Mouse (Mus musculus) ES-Bruce4 (cell line): ENCODE data around the gene Eno4. TPM values are rescaled to one million over a fixed set of nuclear protein-coding genes. Genes with fewer than 3 reads are reported as not detected.

Source experiments
- H3K27ac ChIP-seq: 2 replicates; pipeline ENCODE4 v1.5.1; 2012; ENCODE audit warnings: low read length, inconsistent platforms; ENCODE audit not compliant: insufficient read depth
- H3K27me3 ChIP-seq: 2 replicates; pipeline ENCODE4 v1.6.1; 2012; ENCODE audit warnings: mild to moderate bottlenecking, low read length, inconsistent platforms; ENCODE audit not compliant: control insufficient read depth, poor library complexity, insufficient read depth, severe bottlenecking
- H3K36me3 ChIP-seq: 2 replicates; pipeline ENCODE4 v1.6.1; 2012; ENCODE audit warnings: inconsistent platforms, mild to moderate bottlenecking, low read length, moderate library complexity; ENCODE audit not compliant: control insufficient read depth, poor library complexity, insufficient read depth, severe bottlenecking
- H3K4me1 ChIP-seq: one replicate; pipeline ENCODE4 v1.8.1; 2011; ENCODE audit warnings: low read length; ENCODE audit not compliant: control insufficient read depth, insufficient read depth
- H3K4me3 ChIP-seq: 2 replicates; pipeline ENCODE4 v1.5.1; 2011; ENCODE audit warnings: low read depth, mild to moderate bottlenecking, low read length
- H3K9ac ChIP-seq: 2 replicates; pipeline ENCODE4 v1.6.1; 2012; ENCODE audit warnings: low read depth, mild to moderate bottlenecking, inconsistent platforms; ENCODE audit not compliant: poor library complexity, severe bottlenecking
- H3K9me3 ChIP-seq: replicated peaks from 2 replicates; pipeline ENCODE4 v1.6.1; 2012; ENCODE audit warnings: mild to moderate bottlenecking, low read length, inconsistent platforms; ENCODE audit not compliant: control insufficient read depth, poor library complexity, insufficient read depth, severe bottlenecking
- CTCF ChIP-seq: IDR thresholded peaks from one replicate; pipeline ENCODE4 v1.8.1; 2011; ENCODE audit warnings: low read depth, low read length
- EP300 ChIP-seq: IDR thresholded peaks from 2 replicates; pipeline ENCODE4 v1.6.1; 2011; ENCODE audit warnings: low read depth, low read length; ENCODE audit not compliant: insufficient read depth
- POLR2A ChIP-seq: IDR thresholded peaks from one replicate; pipeline ENCODE4 v1.8.1; 2011; ENCODE audit warnings: low read length; ENCODE audit not compliant: insufficient read depth
- polyA plus RNA-seq: library from polyadenylated mRNA; stranded (reverse); fragments of >200 nt; gene quantifications from 2 replicates; pipeline ENCODE4 v1.2.4, GENCODE M21; 2011; ENCODE audit warnings: low read depth; ENCODE audit not compliant: missing spikeins, insufficient read depth, insufficient read length

Eno4 gene
- polyA plus RNA-seq, 1 experiment: 1.1 TPM

- Histone ChIP-seq H3K9ac (no peak overlapping the region), H3K27ac (no peak overlapping the region), H3K36me3 (no peaks in the 10 kb centered on the region), H3K27me3 (no peaks in the 10 kb centered on the region), H3K9me3 (no peaks in the 10 kb centered on the region), H3K4me1 (no peaks in the 10 kb centered on the region), H3K4me3 (no peak overlapping the region)
- no peak for TF ChIP-seq EP300
Measured at GRCm38 (mm10) chr19:58963011-58963410, 19.8 kb downstream of the Eno4 start.

DNA sequence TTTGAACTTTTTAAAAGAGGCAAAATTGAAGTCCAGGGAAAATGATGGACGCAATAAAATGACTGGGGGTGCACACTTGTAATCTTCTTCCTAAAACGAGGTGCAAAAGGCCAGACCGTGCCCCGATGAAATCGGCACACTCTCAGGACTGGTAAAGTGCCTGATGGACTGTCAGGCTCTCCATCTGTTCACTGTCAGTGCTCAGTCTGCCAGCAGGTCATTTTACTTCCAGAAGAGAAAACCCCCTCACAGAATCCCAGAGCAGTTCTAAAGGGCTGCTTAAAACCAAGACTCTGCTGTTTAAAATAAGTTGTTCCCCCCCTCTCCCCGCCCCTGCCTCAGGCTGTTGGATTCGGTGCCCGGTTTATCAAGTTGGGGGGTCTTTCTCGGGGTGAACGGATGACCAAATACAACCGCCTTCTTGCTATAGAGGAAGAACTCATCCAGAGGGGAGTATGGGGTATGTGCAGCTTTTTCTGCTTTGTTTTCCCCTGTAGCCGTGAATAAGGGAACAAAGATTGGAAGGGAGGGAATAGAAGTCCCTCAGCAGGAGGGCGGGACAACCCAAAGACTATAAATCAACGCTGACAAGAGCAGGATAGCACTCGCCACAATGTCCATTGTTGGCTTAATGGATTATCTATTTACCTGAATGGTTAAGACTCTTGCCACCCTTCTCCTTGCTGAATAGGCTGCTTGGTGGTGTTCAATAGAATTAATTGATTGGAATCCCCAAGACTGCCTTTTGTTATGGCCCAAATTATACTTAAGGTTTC lies 25.7 kb downstream of the Eno4 start:
- Histone ChIP-seq H3K36me3 (no peaks in the 10 kb centered on the region), H3K4me1 (no peaks in the 10 kb centered on the region), H3K9me3 (no peaks in the 10 kb centered on the region), H3K27ac (no peak overlapping the region), H3K27me3 (no peaks in the 10 kb centered on the region), H3K4me3 (no peak overlapping the region), H3K9ac (no peak overlapping the region)
- no peak for TF ChIP-seq EP300
- TF ChIP-seq CTCF: no peak
- no peak for TF ChIP-seq POLR2A

GRCm38 (mm10) chr19:58970826-58971225 lies 27.6 kb downstream of the Eno4 start:
- no peak overlapping the region for H3K9ac ChIP-seq
- H3K4me1 ChIP-seq: no peaks in the 10 kb centered on the region
- H3K36me3 ChIP-seq: no peaks in the 10 kb centered on the region
- TF ChIP-seq CTCF (no peak), POLR2A (no peak), EP300 (no peak)
- no peak overlapping the region for H3K27ac ChIP-seq
- no peaks in the 10 kb centered on the region for H3K9me3 ChIP-seq
- no peak overlapping the region for H3K4me3 ChIP-seq
- H3K27me3 ChIP-seq: no peaks in the 10 kb centered on the region

DNA sequence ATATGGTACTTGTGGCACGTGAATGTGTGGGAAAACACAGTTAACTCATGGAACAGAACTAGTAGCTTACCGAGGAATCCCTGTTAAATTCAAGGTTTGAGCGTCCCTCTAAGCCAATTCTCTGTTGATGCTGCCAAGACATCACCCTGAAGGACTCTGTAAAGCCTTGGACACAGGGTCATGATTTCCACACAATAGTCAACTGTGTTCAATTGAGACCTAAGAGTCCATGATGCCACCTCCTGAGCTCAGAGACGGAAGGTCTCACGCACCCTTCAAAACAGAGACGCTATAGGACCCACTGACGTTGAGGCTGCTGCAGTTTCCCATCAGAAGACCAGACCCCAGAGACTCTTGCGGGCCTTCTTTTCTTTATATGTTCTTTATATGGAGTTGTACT lies 30.9 kb downstream of the Eno4 start:
- Histone ChIP-seq H3K9ac (no peak overlapping the region), H3K27me3 (no peaks in the 10 kb centered on the region), H3K4me3 (no peak overlapping the region), H3K9me3 (no peaks in the 10 kb centered on the region), H3K4me1 (peaks cover 2% of the 10 kb centered on the region), H3K36me3 (no peaks in the 10 kb centered on the region), H3K27ac (no peak overlapping the region)
- TF ChIP-seq POLR2A (no peak), EP300 (no peak), CTCF (no peak)

- peaks cover 2% of the 10 kb centered on the region for H3K4me1 ChIP-seq
- no peak overlapping the region for H3K4me3 ChIP-seq
- TF ChIP-seq EP300 (no peak), POLR2A (no peak), CTCF (no peak)
- no peak overlapping the region for H3K9ac ChIP-seq
- H3K27me3 ChIP-seq: no peaks in the 10 kb centered on the region
- H3K36me3 ChIP-seq: no peaks in the 10 kb centered on the region
- no peaks in the 10 kb centered on the region for H3K9me3 ChIP-seq
- H3K27ac ChIP-seq: no peak overlapping the region
Measured at GRCm38 (mm10) chr19:58975216-58975863, 32.1 kb downstream of the Eno4 start.
